Mouse (Mus musculus): ENCODE data around the gene 9930111J21Rik1.

DNA sequence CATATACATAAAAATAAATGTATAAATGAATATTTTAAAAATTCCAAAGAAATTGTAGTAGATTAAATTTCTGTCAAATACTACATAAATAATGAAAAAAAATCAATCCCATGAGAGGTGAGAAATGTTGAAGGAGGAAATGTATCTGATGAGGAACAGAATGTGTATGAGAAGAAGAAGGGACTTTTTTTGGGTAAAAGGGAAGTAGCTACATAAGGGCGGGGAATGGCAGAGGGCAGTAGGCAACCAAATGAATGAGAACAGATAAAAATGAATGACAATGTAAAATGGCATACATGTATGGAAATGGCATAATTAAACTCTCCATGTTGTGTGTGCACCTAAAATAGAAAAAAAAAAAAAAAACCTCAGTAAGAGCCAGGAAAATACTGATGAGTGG, 65.6 kb downstream of the 9930111J21Rik1 start:
- TF ChIP-seq POLR2A (IDR thresholded peaks at IDR 0.05; ENCODE audit: low read depth, low read length): no peak
- TF ChIP-seq CTCF (IDR thresholded peaks at IDR 0.05; ENCODE audit: extremely low read depth, insufficient read length, insufficient replicate concordance, low read depth, low read length): no peak
